Mouse (Mus musculus): Measurements from ENCODE around the gene Tmem230.
"Not testable (repeated sequence)": the region's sequence is repeated elsewhere in the genome, so short reads cannot be mapped to it uniquely, and the experiment has no call there.

- not testable (repeated sequence) for TF ChIP-seq CTCF, EP300 (IDR thresholded peaks at IDR 0.05; ENCODE audit: low read depth)
Observed at GRCm38 (mm10) chr2:132289213-132289612, 41.6 kb upstream of the Tmem230 start.
